Mouse (Mus musculus) spleen, postnatal 4 days (tissue): ENCODE data around the gene Bst2.

Experiments
- DNase-seq, 2 experiments: peaks; one replicate each; pipeline ENCODE4 v3.0.0; 2022; ENCODE audit warnings: low spot score in 2 of 2

The Bst2 gene

GRCm38 (mm10) chr8:71537028-71537867 is at the start of gene Bst2:
Gene Bst2 (minus strand): TSS chr8:71537456.
- peak; percentile 87 to 88 for DNase-seq

DNA sequence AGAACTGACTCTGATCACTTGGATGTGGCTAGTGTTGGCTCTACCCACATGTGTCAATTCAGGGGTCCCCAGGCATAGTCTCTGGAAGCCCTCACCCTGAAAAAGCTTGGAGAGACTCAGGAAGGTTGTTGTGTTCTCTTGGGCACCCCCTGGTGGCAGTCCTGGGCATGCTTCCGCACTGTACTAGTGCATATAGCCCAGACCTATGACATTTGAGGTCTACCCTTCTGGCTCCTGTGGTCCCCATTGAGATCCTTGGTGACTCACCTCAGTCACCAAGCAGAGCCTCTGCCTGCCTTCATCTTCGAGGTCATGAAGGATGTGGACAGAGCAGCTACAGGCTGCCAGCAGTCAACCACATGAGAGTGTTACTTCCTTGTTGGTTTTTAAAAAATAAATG is 49.6 kb upstream of the Bst2 start:
- peak; percentile 54 to 82 for DNase-seq

GRCm38 (mm10) chr8:71580201-71580600 is 42.9 kb upstream of the Bst2 start:
- DNase-seq, result no peak

GRCm38 (mm10) chr8:71579476-71579875 is 42.2 kb upstream of the Bst2 start:
- DNase-seq, result no peak

DNA sequence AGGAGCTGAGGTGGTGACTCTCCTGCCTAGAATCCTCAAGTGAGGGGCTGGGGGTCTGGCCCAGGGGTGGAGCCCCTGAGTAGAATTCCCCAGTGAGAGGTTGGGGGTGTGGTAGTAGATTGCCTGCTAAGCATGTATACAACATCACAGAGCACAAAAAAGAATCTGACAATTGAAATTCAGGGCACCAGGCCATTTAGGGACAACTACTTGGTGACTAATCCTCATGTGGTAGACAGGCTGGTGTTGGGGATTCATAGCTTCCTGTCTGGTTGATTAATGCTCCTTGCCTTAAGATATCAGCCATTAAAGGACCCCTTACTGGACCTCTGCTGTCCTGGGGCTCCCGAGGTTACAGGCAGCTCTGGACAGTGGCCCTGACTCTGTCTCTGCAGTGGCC is 41.8 kb upstream of the Bst2 start:
- DNase-seq, result no peak

DNA sequence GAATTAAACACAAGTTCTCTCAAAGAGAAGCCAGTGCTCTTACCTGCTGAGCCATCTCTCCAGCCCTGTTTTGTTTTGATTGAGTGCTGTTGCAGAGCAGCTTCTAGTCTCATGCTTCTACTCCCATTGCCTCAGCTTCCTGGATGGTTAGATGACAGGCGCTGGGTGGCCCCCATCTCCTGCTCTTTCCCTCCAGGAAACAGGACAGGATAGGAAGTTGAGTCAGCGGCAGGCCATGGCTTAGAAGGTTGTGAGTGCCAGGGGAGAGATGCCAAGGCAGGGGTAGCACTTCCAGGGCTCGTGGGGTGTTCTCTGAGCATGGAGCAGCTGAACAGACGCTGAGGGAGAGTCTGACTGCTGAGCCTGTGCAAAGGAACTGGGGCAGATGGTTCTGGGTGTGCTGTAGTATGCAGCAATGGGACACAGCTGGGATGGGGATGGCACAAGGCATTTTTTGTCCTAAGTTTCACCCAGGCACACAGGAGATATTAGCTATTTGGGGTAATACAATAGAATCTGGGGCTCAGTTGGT is 40.7 kb upstream of the Bst2 start:
- no peak for DNase-seq

- no peak for DNase-seq
Measured at GRCm38 (mm10) chr8:71575020-71575419, 37.8 kb upstream of the Bst2 start.

GRCm38 (mm10) chr8:71574426-71574825 is 37.2 kb upstream of the Bst2 start:
- DNase-seq, result no peak

- no peak for DNase-seq
Measured at GRCm38 (mm10) chr8:71572847-71573633, 35.8 kb upstream of the Bst2 start.

DNA sequence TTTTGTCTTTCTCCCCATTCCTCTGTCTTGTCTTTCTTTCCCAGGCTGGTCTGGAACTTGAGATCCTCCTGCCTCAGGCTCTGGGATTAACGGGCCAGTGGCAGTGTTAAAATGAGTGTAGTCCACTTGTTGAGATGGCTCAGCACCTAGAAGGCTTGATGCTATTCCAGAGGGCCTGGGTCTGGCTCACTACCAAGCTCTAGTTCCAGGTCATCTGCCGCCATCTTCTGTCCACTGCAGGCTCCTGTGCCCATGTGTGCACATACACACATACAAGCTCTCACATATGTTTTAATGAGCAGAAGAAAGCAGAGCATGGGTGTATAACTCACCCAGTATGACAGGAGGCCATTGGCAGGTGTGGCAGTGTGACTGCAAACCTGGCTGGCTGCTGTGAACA is 34.8 kb upstream of the Bst2 start:
- no peak for DNase-seq

DNA sequence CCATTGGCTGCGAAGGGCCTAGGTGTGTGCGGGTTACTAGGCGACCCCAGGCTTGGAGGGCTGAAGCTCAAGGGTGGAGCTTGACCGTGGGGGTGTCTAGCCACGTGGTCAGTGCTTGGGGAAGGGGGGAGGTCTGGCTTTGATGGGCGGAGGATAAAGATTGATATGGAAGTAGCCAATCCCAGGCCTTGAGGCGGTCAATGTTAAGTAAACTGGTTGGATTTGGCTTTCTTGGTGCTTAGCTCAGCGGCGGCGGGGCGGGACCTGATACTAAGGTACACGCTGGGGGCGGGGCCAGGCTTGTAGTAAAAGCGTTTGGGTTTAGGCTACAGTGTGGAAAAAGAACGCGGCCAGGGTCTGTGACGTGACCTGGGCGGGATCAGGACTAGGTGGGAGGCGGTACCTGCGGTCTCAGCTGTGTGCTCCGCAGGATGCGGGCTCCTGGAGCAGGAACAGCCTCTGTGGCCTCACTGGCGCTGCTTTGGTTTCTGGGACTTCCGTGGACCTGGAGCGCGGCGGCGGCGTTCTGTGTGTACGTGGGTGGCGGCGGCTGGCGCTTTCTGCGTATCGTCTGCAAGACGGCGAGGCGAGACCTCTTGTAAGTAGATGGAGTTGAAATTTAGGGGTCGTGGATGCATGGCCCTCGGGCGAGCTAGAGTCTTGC is 33.2 kb upstream of the Bst2 start:
- DNase-seq, result peak; percentile 75 to 88

DNA sequence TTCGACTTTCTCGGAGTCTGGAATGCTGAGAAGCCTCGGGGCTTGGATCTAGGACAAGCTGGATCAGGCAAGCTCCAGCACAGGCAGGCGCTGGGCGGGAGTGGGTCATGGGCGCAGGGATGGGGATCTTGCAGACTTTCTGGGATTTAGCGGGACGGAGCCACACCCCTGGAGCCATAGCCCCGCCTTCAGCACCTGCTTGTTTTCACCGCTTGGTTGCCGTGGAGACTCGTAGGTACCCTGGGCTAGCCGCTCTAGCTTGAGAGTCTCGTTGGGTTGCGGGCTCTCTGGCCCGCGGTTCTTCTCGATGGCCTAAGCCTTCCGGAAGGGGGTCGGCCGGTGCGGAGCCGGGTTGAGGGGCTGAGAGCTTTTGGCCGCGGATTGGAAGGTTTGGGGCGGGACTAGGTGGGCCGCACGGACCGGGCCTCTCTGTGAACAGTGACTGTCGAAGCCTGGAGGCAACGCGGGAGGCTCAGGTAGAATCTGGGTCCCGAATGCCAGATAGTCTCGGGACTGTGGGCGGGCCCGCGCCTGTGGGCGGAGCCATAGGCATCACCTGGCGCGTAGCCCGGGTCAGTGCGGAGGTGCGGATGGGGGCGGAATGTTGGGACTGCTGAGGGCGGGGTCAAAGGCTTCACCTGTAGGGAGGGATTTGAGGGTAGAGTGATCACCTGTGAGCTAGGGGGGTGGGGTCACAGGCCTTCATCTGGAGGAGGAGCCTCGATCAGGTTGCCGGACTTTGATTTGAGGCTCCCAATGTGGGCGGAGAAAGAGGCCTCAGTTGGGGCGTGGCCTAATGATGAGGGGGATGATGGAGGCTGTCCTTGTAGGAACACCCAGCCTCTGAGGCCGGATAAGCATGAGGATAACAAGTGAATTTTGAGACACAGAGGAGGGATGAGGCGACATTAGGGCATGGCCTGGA is 32.4 kb upstream of the Bst2 start:
- peak; percentile 65 to 75 for DNase-seq

- no peak for DNase-seq
Measured at GRCm38 (mm10) chr8:71568941-71569340, 31.7 kb upstream of the Bst2 start.

- DNase-seq, result no peak
Measured at GRCm38 (mm10) chr8:71568387-71568937, 31.2 kb upstream of the Bst2 start, which contains the start of gene Slc27a1. Gene Slc27a1 (plus strand): TSS chr8:71568882.

GRCm38 (mm10) chr8:71567587-71567986 is 30.3 kb upstream of the Bst2 start:
- DNase-seq, result no peak

- no peak for DNase-seq
Measured at GRCm38 (mm10) chr8:71566501-71566900, 29.2 kb upstream of the Bst2 start, which contains the start of gene Nxnl1. Gene Nxnl1 (minus strand): TSS chr8:71566601.

- no peak for DNase-seq
Measured at GRCm38 (mm10) chr8:71563992-71564391, 26.7 kb upstream of the Bst2 start.

GRCm38 (mm10) chr8:71562751-71563150 is 25.5 kb upstream of the Bst2 start:
- DNase-seq, result peak; percentile 84 to 95

GRCm38 (mm10) chr8:71561401-71561800 is 24.1 kb upstream of the Bst2 start:
- peak in 1 of 2 experiments; percentile 53 for DNase-seq

DNA sequence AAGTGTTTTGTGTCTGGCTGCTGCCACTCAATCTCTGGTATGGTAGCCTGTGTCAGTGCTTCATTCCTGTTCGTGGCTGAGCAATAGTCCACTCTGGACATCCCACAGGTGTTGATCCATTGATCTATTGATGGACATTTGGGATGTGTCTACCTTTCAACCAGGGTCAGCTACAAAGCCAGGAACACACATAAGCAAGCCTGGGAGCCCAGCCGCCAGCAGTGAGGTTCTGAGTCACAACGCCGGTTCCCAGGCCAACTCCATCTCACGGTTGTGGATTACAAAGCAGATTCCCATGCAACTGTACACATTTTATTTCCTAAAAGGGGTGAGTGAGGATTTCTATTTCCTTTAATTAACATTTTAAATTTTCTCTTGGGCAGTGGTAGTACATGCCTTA is 23.5 kb upstream of the Bst2 start:
- DNase-seq, result no peak

- no peak for DNase-seq
Measured at GRCm38 (mm10) chr8:71560071-71560470, 22.8 kb upstream of the Bst2 start.
